Mouse (Mus musculus): ENCODE results near the gene Gm21885. TPM values are rescaled to one million over a fixed set of nuclear protein-coding genes. Genes with fewer than 3 reads are reported as not detected.

The Gm21885 gene
- total RNA-seq (2018; cell fraction: chromatin; rRNA removed) = not detected
- total RNA-seq (2018; cell fraction: cytosol; rRNA removed) = not detected
- not detected for total RNA-seq (2018; cell fraction: nucleus; rRNA removed)
- polyA plus RNA-seq (2018) = not detected in 3 replicates

DNA sequence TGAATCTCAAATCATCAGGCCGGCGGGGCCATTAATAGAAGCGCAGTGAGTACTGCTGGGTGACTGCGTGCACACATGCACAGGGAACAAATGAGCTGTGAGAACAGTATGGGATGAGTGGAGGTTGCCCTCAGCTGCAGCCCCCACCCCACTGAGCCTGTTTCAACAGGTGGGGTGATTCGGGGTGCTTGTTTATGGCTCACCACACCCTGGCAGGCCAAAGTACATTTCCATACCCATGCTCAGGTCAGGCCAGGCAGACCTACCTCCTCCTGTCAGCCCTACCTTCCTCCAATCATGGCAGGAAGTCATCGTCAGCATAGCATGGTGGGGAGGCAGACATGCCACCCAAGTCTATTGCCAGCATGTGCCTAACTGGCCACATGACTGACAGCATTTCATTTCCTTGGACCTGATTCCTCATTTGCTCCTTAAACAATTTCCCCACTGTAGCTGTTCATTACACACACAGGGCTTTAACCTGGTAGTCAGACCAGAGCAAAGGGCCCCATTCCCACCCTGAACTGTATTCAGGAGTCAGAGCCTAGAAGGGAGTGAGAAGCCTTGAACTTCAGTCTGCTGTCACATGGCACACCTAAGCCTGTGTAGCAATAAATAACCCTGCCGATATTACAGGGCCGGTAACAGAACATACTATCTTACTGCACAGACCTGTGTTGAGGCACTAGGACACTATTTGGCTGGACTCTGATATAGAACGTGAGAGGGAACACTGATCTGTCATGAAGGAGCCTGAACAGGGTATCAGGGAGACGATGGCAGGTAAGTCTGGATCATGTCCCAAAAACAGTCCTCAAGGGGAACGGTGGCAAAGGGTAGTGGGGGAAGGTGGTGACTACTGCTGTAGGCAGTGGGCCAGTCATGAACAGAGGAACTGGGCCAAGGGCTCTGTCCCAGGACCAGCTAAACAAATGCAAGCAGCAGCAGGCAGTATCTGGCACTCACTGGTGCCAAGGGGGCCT lies at the start of gene Gm21885:
TSS of gene Gm21885 (plus strand) at position 675 of the 983 bp plus-strand sequence.
- no peak within 1 kb of the TSS for H3K27ac ChIP-seq
- no peaks in the 10 kb centered on the region for H3K79me2 ChIP-seq (ENCODE audit: inconsistent target)
- 81% methylated on average over 11 of the region's 11 CpGs for WGBS (ENCODE audit: missing documents)
- no peak within 1 kb of the TSS for H3K4me3 ChIP-seq (ENCODE audit: inconsistent target)
- peaks cover 6% of the 10 kb centered on the region; the same call in 1 of the 2 replicates for H3K36me3 ChIP-seq (ENCODE audit: inconsistent target)

DNA sequence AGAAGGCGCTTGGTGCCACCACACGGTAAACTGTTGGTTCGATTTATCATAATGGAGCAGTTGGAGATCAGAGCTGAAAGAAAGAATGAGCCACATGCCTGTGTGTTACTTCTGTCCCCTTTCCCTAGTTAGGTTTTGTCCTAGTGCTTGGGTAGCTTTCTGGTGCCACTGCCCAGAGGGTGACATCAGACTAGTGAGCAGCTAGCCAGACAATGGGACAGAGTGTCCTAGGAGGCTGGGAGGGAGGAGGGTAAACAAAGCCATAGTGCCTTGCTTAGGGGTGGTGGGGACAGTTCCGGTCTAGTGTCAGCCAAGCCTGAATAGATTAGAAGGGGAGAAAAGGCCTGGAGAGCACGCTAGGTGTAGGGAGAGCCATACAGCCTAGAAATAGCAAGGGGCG lies 48.3 kb upstream of the Gm21885 start:
- H3K27ac ChIP-seq = no peak overlapping the region
- 89% methylated on average over 6 of the region's 6 CpGs for WGBS (ENCODE audit: missing documents)
- H3K79me2 ChIP-seq (ENCODE audit: inconsistent target) = no peaks in the 10 kb centered on the region
- no peak overlapping the region for H3K4me3 ChIP-seq (ENCODE audit: inconsistent target)
- H3K36me3 ChIP-seq (ENCODE audit: inconsistent target) = no peaks in the 10 kb centered on the region

DNA sequence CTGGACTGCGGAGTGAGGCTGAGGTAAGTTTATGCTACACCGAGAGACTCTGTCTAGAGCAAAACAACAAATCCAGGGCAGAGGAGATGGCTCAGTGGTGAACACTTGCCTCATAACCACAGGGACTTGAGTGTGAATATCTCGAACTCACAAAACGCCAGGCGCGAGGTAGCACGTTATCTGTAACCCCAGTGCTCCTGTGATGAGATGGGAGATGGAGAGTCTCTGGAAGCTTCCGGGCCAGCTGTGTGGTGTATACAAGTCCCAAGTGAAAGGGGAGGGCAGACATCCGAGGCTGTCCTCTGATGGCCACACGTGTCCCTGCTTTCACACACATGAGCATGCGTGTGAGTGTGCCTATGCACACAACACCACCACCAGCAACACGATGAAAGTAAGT lies 47.3 kb upstream of the Gm21885 start:
- Histone ChIP-seq H3K79me2 (ENCODE audit: inconsistent target) (no peaks in the 10 kb centered on the region), H3K36me3 (ENCODE audit: inconsistent target) (no peaks in the 10 kb centered on the region), H3K27ac (no peak overlapping the region), H3K4me3 (ENCODE audit: inconsistent target) (no peak overlapping the region)
- 88% methylated on average over 12 of the region's 12 CpGs for WGBS (ENCODE audit: missing documents)

- 93% methylated on average over 8 of the region's 8 CpGs for WGBS (ENCODE audit: missing documents)
- no peaks in the 10 kb centered on the region for H3K36me3 ChIP-seq (ENCODE audit: inconsistent target)
- no peaks in the 10 kb centered on the region for H3K79me2 ChIP-seq (ENCODE audit: inconsistent target)
- H3K4me3 ChIP-seq (ENCODE audit: inconsistent target) = no peak overlapping the region
- H3K27ac ChIP-seq = no peak overlapping the region
Observed at GRCm38 (mm10) chr11:94234857-94235256, 46.8 kb upstream of the Gm21885 start.

DNA sequence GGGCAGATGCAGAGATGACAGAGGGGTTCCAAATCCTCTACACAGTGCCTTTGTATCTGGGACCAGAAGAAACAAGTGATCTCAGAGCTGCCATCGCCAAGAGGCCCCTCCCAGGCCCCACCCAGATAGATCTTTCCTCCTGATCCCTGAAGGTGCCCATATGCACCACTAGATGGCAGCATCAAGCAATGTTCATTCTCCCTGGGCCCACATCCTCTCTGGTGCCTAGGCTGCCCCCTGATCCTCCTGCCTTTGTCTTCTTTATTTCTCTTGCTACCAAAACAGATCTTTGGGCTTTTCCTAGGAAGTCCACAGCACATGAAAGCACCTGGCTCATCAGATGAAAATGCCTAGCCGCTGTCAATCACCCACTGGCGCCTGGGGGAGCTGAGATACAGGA lies 45.6 kb upstream of the Gm21885 start:
- H3K79me2 ChIP-seq (ENCODE audit: inconsistent target) = no peaks in the 10 kb centered on the region
- no peak overlapping the region for H3K27ac ChIP-seq
- no peak overlapping the region for H3K4me3 ChIP-seq (ENCODE audit: inconsistent target)
- WGBS (ENCODE audit: missing documents) = 69% methylated on average over 2 of the region's 3 CpGs
- H3K36me3 ChIP-seq (ENCODE audit: inconsistent target) = no peaks in the 10 kb centered on the region

GRCm38 (mm10) chr11:94238786-94239185 lies 42.9 kb upstream of the Gm21885 start:
- WGBS (ENCODE audit: missing documents) = 90% methylated on average over 8 of the region's 8 CpGs
- no peaks in the 10 kb centered on the region for H3K36me3 ChIP-seq (ENCODE audit: inconsistent target)
- H3K4me3 ChIP-seq (ENCODE audit: inconsistent target) = no peak overlapping the region
- H3K79me2 ChIP-seq (ENCODE audit: inconsistent target) = no peaks in the 10 kb centered on the region
- no peak overlapping the region for H3K27ac ChIP-seq

- Histone ChIP-seq H3K27ac (no peak overlapping the region), H3K79me2 (ENCODE audit: inconsistent target) (no peaks in the 10 kb centered on the region), H3K36me3 (ENCODE audit: inconsistent target) (no peaks in the 10 kb centered on the region), H3K4me3 (ENCODE audit: inconsistent target) (no peak overlapping the region)
- WGBS (ENCODE audit: missing documents) = 89% methylated on average over 9 of the region's 9 CpGs
Observed at GRCm38 (mm10) chr11:94239706-94240105, 42.0 kb upstream of the Gm21885 start.

GRCm38 (mm10) chr11:94242760-94243421 lies 38.8 kb upstream of the Gm21885 start:
- WGBS (ENCODE audit: missing documents) = 27% methylated on average over 28 of the region's 29 CpGs
- Histone ChIP-seq H3K4me3 (ENCODE audit: inconsistent target) (no peak overlapping the region), H3K27ac (no peak overlapping the region), H3K79me2 (ENCODE audit: inconsistent target) (no peaks in the 10 kb centered on the region), H3K36me3 (ENCODE audit: inconsistent target) (no peaks in the 10 kb centered on the region)

GRCm38 (mm10) chr11:94243422-94244180 lies 38.1 kb upstream of the Gm21885 start:
- H3K79me2 ChIP-seq (ENCODE audit: inconsistent target) = no peaks in the 10 kb centered on the region
- H3K4me3 ChIP-seq (ENCODE audit: inconsistent target) = no peak overlapping the region
- no peaks in the 10 kb centered on the region for H3K36me3 ChIP-seq (ENCODE audit: inconsistent target)
- no peak overlapping the region for H3K27ac ChIP-seq
- WGBS (ENCODE audit: missing documents) = 60% methylated on average over 15 of the region's 15 CpGs

DNA sequence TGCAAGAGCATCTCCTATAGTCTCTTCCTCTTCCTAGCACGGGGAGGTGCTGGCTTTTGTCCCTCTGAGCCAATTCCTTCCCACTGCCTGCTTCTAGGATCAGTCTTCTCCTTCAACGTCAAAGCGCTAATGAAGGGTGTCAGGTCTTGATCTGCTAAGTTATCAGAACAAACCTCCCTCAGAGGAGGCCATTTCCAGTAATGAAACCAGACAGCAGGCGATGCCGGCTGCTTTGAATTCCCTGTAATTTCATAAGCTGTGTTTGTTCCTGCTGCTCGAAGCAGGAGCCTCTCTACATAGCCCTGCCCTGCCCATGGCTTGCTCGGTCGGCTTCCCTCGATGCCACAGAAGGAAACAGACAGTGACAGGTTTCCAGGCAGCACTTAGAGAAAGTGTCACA lies 37.3 kb upstream of the Gm21885 start:
- Histone ChIP-seq H3K27ac (no peak overlapping the region), H3K4me3 (ENCODE audit: inconsistent target) (no peak overlapping the region), H3K79me2 (ENCODE audit: inconsistent target) (no peaks in the 10 kb centered on the region), H3K36me3 (ENCODE audit: inconsistent target) (no peaks in the 10 kb centered on the region)
- WGBS (ENCODE audit: missing documents) = 82% methylated on average over 9 of the region's 9 CpGs

- Histone ChIP-seq H3K27ac (no peak within 1 kb of the TSS), H3K4me3 (ENCODE audit: inconsistent target) (no peak within 1 kb of the TSS), H3K79me2 (ENCODE audit: inconsistent target) (no peaks in the 10 kb centered on the region), H3K36me3 (ENCODE audit: inconsistent target) (no peaks in the 10 kb centered on the region)
- whole genome bisulfite sequencing (ENCODE audit: missing documents) = 94% methylated on average over 16 of the region's 17 CpGs
Observed at GRCm38 (mm10) chr11:94245955-94246788, 35.5 kb upstream of the Gm21885 start, which contains the start of gene Wfikkn2. TSS of gene Wfikkn2 (minus strand) at chr11:94246005.

DNA sequence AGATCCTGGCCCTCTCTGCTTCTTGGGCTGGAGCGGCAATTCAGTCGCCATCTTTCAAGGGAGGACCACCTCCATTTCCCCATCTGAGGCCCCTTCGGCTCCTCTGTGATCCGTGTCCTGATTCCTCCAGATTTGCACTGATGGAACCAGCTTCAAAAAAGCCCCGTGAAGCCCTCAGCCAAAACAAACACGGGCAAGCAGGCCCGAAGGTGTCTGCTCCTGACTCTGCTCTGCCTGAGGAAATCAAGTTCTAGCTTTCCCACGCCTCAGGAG lies 34.9 kb upstream of the Gm21885 start:
- Histone ChIP-seq H3K36me3 (ENCODE audit: inconsistent target) (no peaks in the 10 kb centered on the region), H3K4me3 (ENCODE audit: inconsistent target) (no peak overlapping the region), H3K27ac (no peak overlapping the region), H3K79me2 (ENCODE audit: inconsistent target) (no peaks in the 10 kb centered on the region)
- 94% methylated on average over 8 of the region's 8 CpGs for whole genome bisulfite sequencing (ENCODE audit: missing documents)

DNA sequence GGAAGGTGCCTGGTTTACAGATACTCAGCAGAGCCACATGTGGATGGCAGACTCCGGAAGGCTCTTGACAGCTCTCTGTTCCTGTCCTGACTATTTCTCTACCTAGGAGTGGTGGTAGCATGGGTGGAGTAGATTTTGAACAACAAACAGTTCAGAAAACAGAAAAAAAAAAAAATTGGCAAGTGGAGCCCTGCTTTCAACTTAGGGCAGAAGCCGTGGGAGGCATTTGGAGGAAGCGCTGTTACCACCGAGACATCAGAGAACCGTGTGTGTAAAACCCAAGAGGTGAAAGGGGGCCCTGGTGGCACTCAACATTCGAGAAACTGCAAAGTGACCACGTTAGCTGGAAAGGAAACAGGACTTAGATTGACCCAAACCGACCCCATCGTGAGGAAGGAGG lies 28.5 kb upstream of the Gm21885 start:
- Histone ChIP-seq H3K27ac (no peak overlapping the region), H3K4me3 (ENCODE audit: inconsistent target) (no peak overlapping the region), H3K79me2 (ENCODE audit: inconsistent target) (no peaks in the 10 kb centered on the region), H3K36me3 (ENCODE audit: inconsistent target) (no peaks in the 10 kb centered on the region)
- 53% methylated on average over 9 of the region's 9 CpGs for WGBS (ENCODE audit: missing documents)

GRCm38 (mm10) chr11:94253691-94254090 lies 28.0 kb upstream of the Gm21885 start:
- H3K79me2 ChIP-seq (ENCODE audit: inconsistent target) = no peaks in the 10 kb centered on the region
- WGBS (ENCODE audit: missing documents) = 48% methylated on average over 10 of the region's 10 CpGs
- H3K4me3 ChIP-seq (ENCODE audit: inconsistent target) = no peak overlapping the region
- no peak overlapping the region for H3K27ac ChIP-seq
- no peaks in the 10 kb centered on the region for H3K36me3 ChIP-seq (ENCODE audit: inconsistent target)
